Mouse (Mus musculus) induced T-regulatory cell, adult 2 months (primary cell): ENCODE results near the gene Eif4a2.

Experiments used
- DNase-seq: peaks from one replicate; pipeline ENCODE4 v3.0.0-alpha.2; 2012; ENCODE audit warnings: low read depth

Eif4a2 gene

DNA sequence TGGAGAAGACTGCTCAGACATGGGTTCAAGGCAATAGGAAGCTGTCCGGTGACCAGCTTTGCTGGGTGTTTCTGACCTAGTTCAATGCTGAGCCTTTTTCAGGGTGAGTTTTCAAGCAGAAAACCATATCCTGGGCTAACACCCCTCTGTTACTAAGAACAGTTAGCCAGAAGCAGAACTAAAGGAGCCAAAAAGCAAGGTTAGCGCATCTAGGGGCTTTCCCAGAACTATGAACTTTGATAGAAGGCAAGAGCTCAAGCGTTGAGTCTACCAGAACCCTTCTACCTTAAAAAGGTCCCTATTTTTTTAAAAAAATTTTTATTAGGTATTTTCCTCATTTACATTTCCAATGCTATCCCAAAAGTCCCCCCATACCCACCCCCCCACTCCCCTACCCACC lies 33.7 kb downstream of the Eif4a2 start:
- DNase-seq: peak; percentile 39

DNA sequence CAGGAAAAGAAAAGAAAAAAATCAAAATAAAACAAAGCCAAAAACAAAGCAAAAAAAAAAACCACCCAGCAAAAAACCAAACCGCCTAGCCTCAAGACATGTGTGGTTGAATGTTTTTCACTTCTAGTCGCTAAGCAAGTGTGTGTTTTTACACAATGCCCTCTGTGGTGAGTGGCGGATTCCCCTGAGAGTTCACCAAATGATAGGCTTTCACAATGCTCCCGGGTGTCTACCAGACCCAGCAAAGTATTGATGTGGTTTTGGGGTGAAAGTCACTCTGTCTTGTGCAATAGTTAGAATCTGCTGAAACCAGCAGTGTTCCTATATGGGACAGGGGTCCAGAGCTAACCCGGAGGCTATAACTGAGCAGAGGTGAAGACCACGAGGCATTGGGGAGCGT lies 37.1 kb downstream of the Eif4a2 start:
- peak; percentile 88 for DNase-seq

DNA sequence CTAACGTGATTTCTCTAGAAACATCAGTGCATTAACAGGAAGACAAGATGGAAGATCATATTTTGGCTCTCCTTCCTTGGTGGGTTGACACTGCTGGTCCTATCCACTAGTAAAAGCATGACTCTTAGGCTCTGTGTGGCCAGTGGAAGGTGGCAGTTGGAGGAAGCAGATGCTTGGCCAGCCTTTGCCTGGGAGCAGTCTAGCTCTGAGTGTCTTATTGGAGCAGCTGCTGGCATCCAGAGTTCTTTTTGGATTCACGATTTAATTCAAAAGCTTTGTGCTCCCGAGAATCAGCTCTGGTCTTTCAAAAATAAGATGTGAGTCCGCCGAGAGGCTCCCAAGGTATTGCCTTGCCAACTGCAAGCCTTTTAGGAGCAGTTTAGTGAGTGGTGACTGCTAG lies 38.0 kb downstream of the Eif4a2 start:
- DNase-seq: no peak

DNA sequence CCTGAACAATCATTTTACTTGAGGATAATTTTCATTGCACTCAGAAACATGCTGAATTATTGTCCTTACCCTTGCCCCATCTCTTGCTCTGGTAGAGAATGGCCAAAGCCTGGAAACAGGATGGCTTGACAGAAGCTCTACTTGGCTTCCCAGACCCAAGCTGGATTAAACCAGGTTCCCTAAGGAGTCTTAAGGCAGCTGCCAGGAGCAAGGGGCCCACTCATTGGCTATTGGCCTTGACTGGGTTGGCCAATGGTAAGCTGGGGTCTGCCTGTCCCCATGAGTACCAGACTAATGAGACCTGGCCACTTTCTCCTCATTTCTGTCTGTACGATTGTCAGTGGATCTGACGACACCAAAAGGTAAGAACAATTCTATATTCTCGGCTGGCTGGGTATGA lies 39.0 kb downstream of the Eif4a2 start, which contains the start of gene Adipoq:
Gene Adipoq, plus strand, starts transcription at position 257 of the 400 bp plus-strand sequence.
- no peak for DNase-seq

DNA sequence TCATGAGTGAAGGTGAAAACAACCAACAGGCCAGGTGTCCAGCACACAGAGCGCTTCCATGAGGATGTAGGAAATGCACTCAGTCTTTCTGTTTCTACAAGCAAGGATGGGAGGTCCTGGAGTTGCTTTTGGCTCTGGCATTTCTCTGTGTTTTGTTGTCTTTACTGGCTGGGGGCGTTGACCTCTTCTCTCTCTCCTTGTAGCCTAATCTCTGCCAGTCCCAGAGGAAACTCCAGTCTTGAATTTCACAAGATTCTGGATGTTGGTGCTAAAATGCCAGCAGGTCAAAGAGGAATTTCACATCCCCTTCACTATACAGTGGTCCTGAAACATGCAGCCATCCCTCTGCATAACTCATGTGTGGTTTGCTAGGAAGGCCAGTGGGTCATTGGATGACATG lies 41.7 kb downstream of the Eif4a2 start:
- DNase-seq: no peak

DNA sequence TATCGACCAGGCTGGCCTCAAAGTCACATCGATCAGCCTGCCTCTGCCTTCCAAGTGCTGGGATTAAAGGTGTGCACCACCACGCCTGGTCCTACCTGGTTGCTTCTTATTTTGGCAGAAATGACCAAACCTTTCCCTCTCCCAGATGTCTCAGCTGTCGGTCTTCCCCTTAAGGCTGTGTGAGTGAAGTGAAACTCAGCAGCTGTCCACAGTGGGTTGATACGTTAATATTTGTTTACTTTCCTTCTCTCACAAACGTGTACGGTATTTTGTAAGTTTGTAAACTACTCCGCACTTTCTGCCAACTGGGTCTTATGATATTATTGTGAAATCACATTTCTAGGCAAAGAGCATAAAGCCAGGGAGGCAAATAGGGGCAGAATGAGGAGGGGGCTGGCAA lies 42.2 kb downstream of the Eif4a2 start:
- DNase-seq: no peak

DNA sequence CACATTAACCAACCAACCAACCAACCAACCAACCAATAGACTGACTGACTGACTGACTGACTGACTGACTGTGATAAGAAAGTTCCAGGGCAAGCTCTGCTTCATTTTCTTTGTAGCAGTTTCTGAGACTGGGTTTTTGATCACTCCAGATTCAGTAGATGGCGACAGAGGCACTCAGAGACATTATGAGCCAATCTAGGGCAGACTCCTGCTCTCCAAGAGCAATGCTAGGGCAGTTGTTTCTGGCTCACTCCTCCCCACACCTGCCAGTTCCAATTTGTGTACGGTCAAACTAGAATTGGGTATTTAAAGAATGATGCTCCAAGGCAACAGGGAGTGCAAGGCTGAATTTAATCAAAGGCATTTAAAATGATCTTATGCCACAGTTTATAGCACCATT lies 44.2 kb downstream of the Eif4a2 start:
- peak; percentile 74 for DNase-seq

DNA sequence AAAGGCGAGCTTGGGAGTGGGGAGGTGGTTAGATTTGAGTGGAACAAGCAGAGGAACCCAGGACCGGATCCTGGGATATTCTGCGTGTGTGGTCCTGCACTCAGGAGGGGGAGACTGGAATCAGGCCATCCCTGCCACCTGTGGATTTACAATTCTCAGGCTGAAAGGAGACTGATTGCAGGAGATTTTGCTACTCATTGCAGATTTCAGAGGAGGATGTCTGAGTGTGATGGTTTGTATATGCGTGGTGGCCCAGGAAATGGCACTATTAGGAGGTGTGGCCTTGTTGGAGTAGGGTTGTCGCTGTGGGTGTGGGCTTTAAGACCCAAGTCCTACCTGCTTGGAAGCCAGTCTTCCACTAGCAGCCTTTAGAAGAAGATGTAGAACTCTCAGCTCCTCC lies 47.0 kb downstream of the Eif4a2 start:
- DNase-seq: no peak

DNA sequence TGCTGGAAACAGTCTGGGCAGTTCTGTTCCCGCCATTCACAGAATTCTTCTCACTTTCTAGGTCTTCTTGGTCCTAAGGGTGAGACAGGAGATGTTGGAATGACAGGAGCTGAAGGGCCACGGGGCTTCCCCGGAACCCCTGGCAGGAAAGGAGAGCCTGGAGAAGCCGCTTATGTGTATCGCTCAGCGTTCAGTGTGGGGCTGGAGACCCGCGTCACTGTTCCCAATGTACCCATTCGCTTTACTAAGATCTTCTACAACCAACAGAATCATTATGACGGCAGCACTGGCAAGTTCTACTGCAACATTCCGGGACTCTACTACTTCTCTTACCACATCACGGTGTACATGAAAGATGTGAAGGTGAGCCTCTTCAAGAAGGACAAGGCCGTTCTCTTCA lies 49.8 kb downstream of the Eif4a2 start:
- DNase-seq: no peak

DNA sequence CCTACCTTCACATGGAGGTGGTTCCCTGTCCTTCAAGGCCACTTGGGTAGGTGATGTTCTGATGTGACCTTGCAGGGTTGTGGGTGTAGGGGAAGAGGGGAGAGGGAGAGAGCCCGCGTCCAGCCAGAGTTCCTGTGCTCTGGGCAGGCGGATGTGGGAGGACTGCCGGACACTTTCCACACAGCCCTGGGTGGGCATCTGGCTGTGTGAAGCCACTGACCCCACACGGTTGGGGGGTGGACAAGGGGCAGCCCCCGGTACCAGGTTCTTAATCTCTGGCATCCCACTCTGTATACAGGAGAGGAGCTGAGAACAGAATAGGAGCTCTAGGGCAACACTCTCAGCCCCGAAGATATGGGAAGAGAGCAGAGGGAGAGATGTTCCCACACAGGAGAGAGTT lies 51.0 kb downstream of the Eif4a2 start:
- no peak for DNase-seq

DNA sequence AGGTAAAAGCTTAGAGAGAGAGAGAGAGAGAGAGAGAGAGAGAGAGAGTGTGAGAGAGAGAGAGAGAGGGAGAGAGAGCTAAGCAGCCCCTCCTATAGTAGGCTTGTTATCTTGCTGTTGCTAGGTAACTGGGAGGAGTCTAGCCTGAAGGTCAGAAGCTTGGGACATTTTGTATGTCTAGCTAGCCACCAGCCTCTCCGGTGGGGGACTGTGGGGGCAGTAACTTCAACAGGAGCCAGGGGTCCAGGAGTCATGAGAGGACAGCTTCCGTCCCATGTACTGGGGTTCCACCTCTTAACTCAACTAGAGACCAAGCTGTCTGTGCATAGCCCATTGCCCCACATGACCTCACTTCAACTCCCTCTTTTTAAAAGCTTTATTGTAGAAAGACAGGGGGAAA lies 51.7 kb downstream of the Eif4a2 start:
- DNase-seq: no peak

DNA sequence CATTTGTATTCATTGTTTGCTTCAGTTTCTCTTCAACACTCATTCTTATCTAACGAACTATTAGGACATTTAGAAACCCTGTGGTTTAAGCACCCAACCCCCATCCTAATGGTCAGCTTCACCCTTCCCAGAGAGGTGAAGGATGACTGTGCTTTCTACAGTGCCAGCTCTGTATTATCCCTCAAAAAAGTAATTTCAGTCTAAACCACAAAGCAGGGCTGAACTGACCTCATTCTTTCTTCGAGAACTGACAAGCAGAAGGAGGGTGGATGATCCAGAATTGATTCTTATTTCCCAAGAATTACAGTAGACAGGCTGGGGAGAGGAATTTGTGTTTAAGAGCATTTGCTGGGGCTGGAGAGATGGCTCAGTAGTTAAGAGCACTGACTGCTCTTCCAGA lies 52.5 kb downstream of the Eif4a2 start:
- DNase-seq: no peak

DNA sequence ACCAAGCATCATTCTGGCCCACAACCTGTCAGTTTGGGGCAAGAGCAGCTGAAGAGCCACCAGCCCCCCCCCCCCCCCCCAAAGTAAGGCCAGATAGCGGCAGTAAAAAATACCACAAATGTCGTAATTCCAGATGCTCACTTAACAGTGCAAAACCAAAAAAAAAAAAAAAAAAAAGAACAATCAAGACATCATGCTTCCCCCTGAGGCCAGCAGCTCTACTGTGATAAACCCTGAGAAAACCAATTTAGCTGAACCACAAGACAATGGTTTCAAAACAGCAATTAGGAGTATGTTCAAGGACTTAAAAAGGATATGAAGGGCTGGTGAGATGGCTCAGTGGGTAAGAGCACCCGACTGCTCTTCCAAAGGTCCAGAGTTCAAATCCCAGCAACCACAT lies 54.9 kb downstream of the Eif4a2 start:
- DNase-seq: no peak
